In the genomic region with DNA sequence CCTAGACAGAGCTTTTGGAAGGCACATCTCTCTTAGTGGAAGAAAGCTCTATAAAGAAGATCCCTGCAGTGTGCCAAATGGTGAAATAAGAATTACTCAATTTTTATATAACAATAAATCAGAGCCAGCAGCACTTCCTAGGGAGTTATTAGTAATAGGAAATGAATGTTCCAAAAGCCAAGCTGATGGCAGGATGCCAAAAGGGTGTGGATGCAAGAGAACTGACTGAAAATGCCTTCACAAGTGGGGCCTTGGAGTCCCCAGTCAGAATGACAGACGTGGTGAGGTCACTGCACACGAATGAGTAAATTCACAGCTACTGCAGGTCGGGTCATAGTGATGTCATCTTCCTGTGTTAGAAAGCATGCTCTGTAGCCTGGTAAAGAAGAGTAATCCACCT, we compare ENCODE assay signal across 9 mouse cellular contexts. TPM values are rescaled to one million over a fixed set of nuclear protein-coding genes. Genes with fewer than 3 reads are reported as not detected.
DNase-seq lines count a peak whose midpoint lies in the region; ATAC-seq and TF ChIP-seq lines count a peak whose summit lies in the region.
"Had no signal": no experiment of that assay in that cellular context is flagged by ENCODE, and none has a peak within 500 bp of the region (broad histone marks: within the 10 kb centered on the region; RNA-seq: fewer than 3 reads in every experiment).

No protein-coding gene starts in this region.

- no peaks in the 10 kb centered on the region for H3K9me3 ChIP-seq in midbrain, embryonic 14.5 days (ENCODE audit: control insufficient read depth, low read length)
- no peaks in the 10 kb centered on the region for H3K9me3 ChIP-seq in midbrain, embryonic 10.5 days (replicated peaks)

- H3K4me3 ChIP-seq in midbrain, embryonic 14.5 days (replicated peaks; ENCODE audit: low read depth, low read length) = no peak overlapping the region
- no peak overlapping the region for H3K4me3 ChIP-seq in midbrain, embryonic 10.5 days
- H3K4me3 ChIP-seq in embryonic fibroblast, embryonic 13.5 days (ENCODE audit: insufficient read depth, low read length) = no peak overlapping the region

- no peak for TF ChIP-seq CTCF in embryonic fibroblast, embryonic 13.5 days (IDR thresholded peaks at IDR 0.05; ENCODE audit: borderline replicate concordance, insufficient read depth, low read length)

- H3K4me2 ChIP-seq in midbrain, embryonic 14.5 days (ENCODE audit: low read length) = no peak overlapping the region

- WGBS in midbrain, embryonic 14.5 days = 78% methylated on average over 3 of the region's 3 CpGs
- WGBS in midbrain, embryonic 10.5 days = 79% methylated on average over 3 of the region's 3 CpGs

- H3K27me3 ChIP-seq in midbrain, embryonic 14.5 days (ENCODE audit: control insufficient read depth, insufficient read depth, low read length) = no peaks in the 10 kb centered on the region
- no peaks in the 10 kb centered on the region for H3K27me3 ChIP-seq in midbrain, embryonic 10.5 days (ENCODE audit: low read depth, poor library complexity, severe bottlenecking)

- H3K36me3 ChIP-seq in midbrain, embryonic 14.5 days (ENCODE audit: control insufficient read depth, insufficient read depth, low read length) = no peaks in the 10 kb centered on the region
- H3K36me3 ChIP-seq in midbrain, embryonic 10.5 days = no peaks in the 10 kb centered on the region

- peak; percentile 41 for DNase-seq in midbrain, embryonic 14.5 days
- DNase-seq in midbrain, embryonic 10.5 days (ENCODE audit: low spot score) = no peak
- peak; percentile 95 for DNase-seq in heart, postnatal 4 days
- DNase-seq in left cerebral cortex, postnatal 25 days (ENCODE audit: low spot score in 2 of 2) = peak; percentile 11 to 34
- DNase-seq in skeletal muscle tissue, adult 2 months (ENCODE audit: low read depth, low spot score) = peak; percentile 96
- no peak for DNase-seq in thymus, postnatal 0 days (ENCODE audit: low spot score)

- intact Hi-C loops in left cerebral cortex, postnatal 25 days (cut with DNase I) = no loop called here

- H3K4me1 ChIP-seq in midbrain, embryonic 14.5 days (ENCODE audit: control insufficient read depth, insufficient read depth, low read length) = no peaks in the 10 kb centered on the region
- peaks cover 15% of the 10 kb centered on the region for H3K4me1 ChIP-seq in midbrain, embryonic 10.5 days
- H3K4me1 ChIP-seq in embryonic fibroblast, embryonic 13.5 days (ENCODE audit: control insufficient read depth, insufficient read depth, low read length) = peaks cover 11% of the 10 kb centered on the region; the same call in 1 of the 2 replicates

- H3K9ac ChIP-seq in midbrain, embryonic 14.5 days (replicated peaks; ENCODE audit: low read length) = no peak overlapping the region

- TF ChIP-seq POLR2A in embryonic fibroblast, embryonic 13.5 days (IDR thresholded peaks at IDR 0.05; ENCODE audit: low read depth, low read length) = no peak

- no peak for ATAC-seq in midbrain, embryonic 14.5 days (ENCODE audit: low FRiP score, low TSS enrichment)
- no peak for ATAC-seq in megakaryocyte progenitor cell, adult 5-6 weeks (replicated peaks; ENCODE audit: poor library complexity)

- H3K27ac ChIP-seq in midbrain, embryonic 14.5 days (replicated peaks; ENCODE audit: low read depth, low read length) = no peak overlapping the region
- no peak overlapping the region for H3K27ac ChIP-seq in midbrain, embryonic 10.5 days (replicated peaks)
- H3K27ac ChIP-seq in embryonic fibroblast, embryonic 13.5 days (ENCODE audit: insufficient read depth, low read length) = 0 out of 2 replicates have a peak overlapping the region, but pooled peaks have one; percentile 22

RNA-seq across cellular contexts. Expression of a gene that starts 25.7 kb away (rescaled TPM):
- not detected in 2 replicates for polyA plus RNA-seq in midbrain, embryonic 14.5 days (2014; fragmentation: Nextera tagmentation; extraction: Ambion mirVana)
- polyA plus RNA-seq in midbrain, embryonic 10.5 days (2016; fragmentation: Nextera tagmentation; extraction: Ambion mirVana) = not detected in 2 replicates
- polyA plus RNA-seq in embryonic fibroblast, embryonic 13.5 days (2011; ENCODE audit: insufficient read length, low read depth, missing spikeins) = not detected in 2 replicates
- total RNA-seq in heart, postnatal 4 days (2021) = not detected
- not detected for total RNA-seq in left cerebral cortex, postnatal 25 days (2021)
- not detected in 2 replicates for polyA plus RNA-seq in thymus, postnatal 0 days (2015; fragmentation: Nextera tagmentation; extraction: Ambion mirVana)
- not detected in 2 replicates for total RNA-seq in megakaryocyte progenitor cell, adult 5-6 weeks (2015)
- total RNA-seq in megakaryocyte progenitor cell, adult 5-6 weeks (2017) = not detected in 2 replicates
- total RNA-seq: layer of hippocampus, postnatal 10 days had no signal

RNA-seq across cellular contexts. Expression of a gene that starts 55.7 kb away (rescaled TPM):
- 9.6 and 10.1 TPM in 2 replicates for polyA plus RNA-seq in midbrain, embryonic 14.5 days (2014; fragmentation: Nextera tagmentation; extraction: Ambion mirVana)
- 4.1 and 6.6 TPM in 2 replicates for polyA plus RNA-seq in midbrain, embryonic 10.5 days (2016; fragmentation: Nextera tagmentation; extraction: Ambion mirVana)
- polyA plus RNA-seq in embryonic fibroblast, embryonic 13.5 days (2011; ENCODE audit: insufficient read length, low read depth, missing spikeins) = 22.0 and 23.0 TPM in 2 replicates
- total RNA-seq in heart, postnatal 4 days (2021) = 10 to 100 TPM; 24.5 to 25.4 TPM
- total RNA-seq in left cerebral cortex, postnatal 25 days (2021) = 1 to 10 TPM; 5.9 to 7.1 TPM
- polyA plus RNA-seq in thymus, postnatal 0 days (2015; fragmentation: Nextera tagmentation; extraction: Ambion mirVana) = 4.6 and 6.6 TPM in 2 replicates
- total RNA-seq in megakaryocyte progenitor cell, adult 5-6 weeks (2015) = not detected in 2 replicates
- total RNA-seq in megakaryocyte progenitor cell, adult 5-6 weeks (2017) = not detected in 2 replicates

Comparison
In these comparisons a context has a peak if more than half of its experiments do, and no peak if none do; other contexts are left out.
1. DNase-seq: peak in midbrain, embryonic 14.5 days (single experiment), heart, postnatal 4 days (single experiment), left cerebral cortex, postnatal 25 days (2 of 2) and skeletal muscle tissue, adult 2 months (single experiment); none in midbrain, embryonic 10.5 days (single experiment) and thymus, postnatal 0 days (single experiment).